12 mouse cellular contexts compared by ENCODE assay signal in genomic region chr2:167761404-167761936, GRCm38 (mm10).
DNase-seq lines count a peak whose midpoint lies in the region; ATAC-seq lines count a peak whose summit lies in the region.
"Had no signal": no experiment of that assay in that cellular context is flagged by ENCODE, and none has a peak within 500 bp of the region (broad histone marks: within the 10 kb centered on the region; RNA-seq: fewer than 3 reads in every experiment).

No protein-coding gene starts in this region.

- no peak overlapping the region for H3K4me2 ChIP-seq in heart, embryonic 13.5 days
- no peak overlapping the region for H3K4me2 ChIP-seq in stomach, embryonic 15.5 days

- intact Hi-C loops in heart, postnatal 36 days (cut with DNase I) = no loop called here
- intact Hi-C loops in left cerebral cortex, postnatal 36 days (cut with DNase I) = no loop called here

- whole genome bisulfite sequencing in heart, embryonic 10.5 days = 71% methylated on average over 17 of the region's 17 CpGs
- WGBS in heart, embryonic 13.5 days = 66% methylated on average over 17 of the region's 17 CpGs
- WGBS in stomach, embryonic 15.5 days = 72% methylated on average over 17 of the region's 17 CpGs

- no peak for ATAC-seq in heart, embryonic 13.5 days (ENCODE audit: extremely low read depth, insufficient number of reproducible peaks, low FRiP score, low TSS enrichment)
- no peak for ATAC-seq in stomach, embryonic 15.5 days (ENCODE audit: insufficient read depth, low FRiP score, low read depth)
- ATAC-seq: activated CD4-positive, CD25-positive, alpha-beta regulatory T cell, adult 4 months; inflammation-experienced regulatory T-cells, adult 6 months had no signal

- peak overlapping the region; percentile 55 for H3K9ac ChIP-seq in heart, embryonic 13.5 days
- H3K9ac ChIP-seq in stomach, embryonic 15.5 days = no peak overlapping the region

- DNase-seq in heart, embryonic 10.5 days (ENCODE audit: low spot score) = no peak
- DNase-seq in heart, postnatal 36 days = no peak
- peak; percentile 65 for DNase-seq in ovary, postnatal 36 days (ENCODE audit: low spot score)
- DNase-seq in ovary, postnatal 14 days (ENCODE audit: low spot score) = no peak
- no peak for DNase-seq in thymus, postnatal 14 days
- DNase-seq in left cerebral cortex, postnatal 36 days (ENCODE audit: low spot score in 2 of 2) = no peak
- DNase-seq: cerebellum, postnatal 14 days; thymus, adult 18-20 months had no signal

- peak overlapping the region; percentile 67 for H3K27ac ChIP-seq in heart, embryonic 10.5 days
- no peak overlapping the region for H3K27ac ChIP-seq in heart, embryonic 13.5 days (replicated peaks)
- H3K27ac ChIP-seq in stomach, embryonic 15.5 days = 0 out of 2 replicates have a peak overlapping the region, but pooled peaks have one; percentile 5

- H3K9me3 ChIP-seq in heart, embryonic 10.5 days = no peaks in the 10 kb centered on the region
- no peaks in the 10 kb centered on the region for H3K9me3 ChIP-seq in heart, embryonic 13.5 days
- H3K9me3 ChIP-seq in stomach, embryonic 15.5 days = no peaks in the 10 kb centered on the region

- no peak overlapping the region for H3K4me3 ChIP-seq in heart, embryonic 10.5 days
- H3K4me3 ChIP-seq in heart, embryonic 13.5 days = no peak overlapping the region
- H3K4me3 ChIP-seq in stomach, embryonic 15.5 days (replicated peaks) = no peak overlapping the region

- H3K36me3 ChIP-seq in heart, embryonic 10.5 days = no peaks in the 10 kb centered on the region
- no peaks in the 10 kb centered on the region for H3K36me3 ChIP-seq in heart, embryonic 13.5 days
- H3K36me3 ChIP-seq in stomach, embryonic 15.5 days = no peaks in the 10 kb centered on the region

- H3K27me3 ChIP-seq in heart, embryonic 10.5 days (ENCODE audit: insufficient read depth, poor library complexity, severe bottlenecking) = peaks cover 1% of the 10 kb centered on the region; the same call in 1 of the 2 replicates
- no peaks in the 10 kb centered on the region for H3K27me3 ChIP-seq in heart, embryonic 13.5 days (replicated peaks)
- H3K27me3 ChIP-seq in stomach, embryonic 15.5 days (replicated peaks) = no peaks in the 10 kb centered on the region

- H3K4me1 ChIP-seq in heart, embryonic 10.5 days = peaks cover 78% of the 10 kb centered on the region
- H3K4me1 ChIP-seq in heart, embryonic 13.5 days = peaks cover 51% of the 10 kb centered on the region
- peaks cover 20% of the 10 kb centered on the region for H3K4me1 ChIP-seq in stomach, embryonic 15.5 days
